Mouse (Mus musculus) embryonic facial prominence, embryonic 14.5 days (tissue): ENCODE measurements around the gene Exoc3l. TPM values are rescaled to one million over a fixed set of nuclear protein-coding genes. Genes with fewer than 3 reads are reported as not detected.

Source experiments
- ATAC-seq: fragments of 200-750 bp; cut with Nextera tagmentation; 2 replicates; pipeline ENCODE4 v1.8.0; 2017; ENCODE audit warnings: low read depth, moderate number of reproducible peaks, moderate TSS enrichment
- DNase-seq: peaks from one replicate; pipeline ENCODE4 v3.0.0-alpha.2; 2015; ENCODE audit warnings: low spot score
- H3K27ac ChIP-seq: fragments of 300-500 bp; sonication (generic); replicated peaks from 2 replicates; pipeline ENCODE4 v1.5.1; 2014; ENCODE audit warnings: low read depth, mild to moderate bottlenecking, low read length, moderate library complexity
- H3K27me3 ChIP-seq: fragments of 300-500 bp; sonication (generic); replicated peaks from 2 replicates; pipeline ENCODE4 v1.6.1; 2014; ENCODE audit warnings: low read length; ENCODE audit not compliant: control insufficient read depth, insufficient read depth
- H3K36me3 ChIP-seq: fragments of 300-500 bp; sonication (generic); 2 replicates; pipeline ENCODE4 v1.6.1; 2014; ENCODE audit warnings: low read length, mixed read lengths; ENCODE audit not compliant: control insufficient read depth, insufficient read depth
- H3K4me1 ChIP-seq: fragments of 300-500 bp; sonication (generic); 2 replicates; pipeline ENCODE4 v1.6.1; 2014; ENCODE audit warnings: antibody characterized with exemption, low read length; ENCODE audit not compliant: control insufficient read depth, insufficient read depth
- H3K4me2 ChIP-seq: fragments of 300-500 bp; sonication (generic); 2 replicates; pipeline ENCODE4 v1.6.1; 2014; ENCODE audit warnings: low read depth, mild to moderate bottlenecking, low read length, moderate library complexity, mixed read lengths
- H3K4me3 ChIP-seq: fragments of 300-500 bp; sonication (generic); 2 replicates; pipeline ENCODE4 v1.5.1; 2014; ENCODE audit warnings: low read depth, mild to moderate bottlenecking, low read length
- H3K9ac ChIP-seq: fragments of 300-500 bp; sonication (generic); 2 replicates; pipeline ENCODE4 v1.6.1; 2014; ENCODE audit warnings: low read depth, mild to moderate bottlenecking, low read length, moderate library complexity, mixed read lengths
- H3K9me3 ChIP-seq: fragments of 300-500 bp; sonication (generic); 2 replicates; pipeline ENCODE4 v1.6.1; 2016; ENCODE audit warnings: low read length; ENCODE audit not compliant: control insufficient read depth
- WGBS: fragments of 180-500 bp; shearing (Covaris S2); extraction: QIAGEN DNeasy Blood & Tissue Kit; methylation state at CpG from one replicate; pipeline ENCODE4 v1.1.7; 2014; 5-methylcytosine and 5-hydroxymethylcytosine counted together
- polyA plus RNA-seq: library from polyadenylated mRNA; unstranded; fragments of >200 nt; fragmentation: Nextera tagmentation; extraction: Ambion mirVana; gene quantifications from 2 replicates; pipeline ENCODE4 v1.2.1, GENCODE M21; 2014

The Exoc3l gene
- 7.7 and 8.9 TPM in 2 replicates for polyA plus RNA-seq

- H3K4me2 ChIP-seq, result peak within 1 kb of the TSS; percentile 81
- 0 out of 2 replicates have a peak within 1 kb of the TSS, but pooled peaks have one; percentile 74 for H3K27ac ChIP-seq
- no peak within 1 kb of the TSS; the same call in 1 of the 2 replicates for H3K9ac ChIP-seq
- WGBS, result 69% methylated on average over 11 of the region's 11 CpGs
- H3K36me3 ChIP-seq, result peaks cover 21% of the 10 kb centered on the region
- H3K4me1 ChIP-seq, result peaks cover 15% of the 10 kb centered on the region
- ATAC-seq, result no peak
- H3K27me3 ChIP-seq, result no peaks in the 10 kb centered on the region
- H3K9me3 ChIP-seq, result no peaks in the 10 kb centered on the region
- no peak for DNase-seq
- H3K4me3 ChIP-seq, result peak within 1 kb of the TSS; percentile 96
Observed at GRCm38 (mm10) chr8:105295895-105296573, at the start of gene Exoc3l. TSS of gene Exoc3l (minus strand) at chr8:105296101.

- Histone ChIP-seq H3K9ac (peak overlapping the region; percentile 30; the same call in 1 of the 2 replicates), H3K4me3 (no peak overlapping the region), H3K4me2 (peak overlapping the region; percentile 98), H3K27me3 (no peaks in the 10 kb centered on the region), H3K9me3 (no peaks in the 10 kb centered on the region), H3K36me3 (no peaks in the 10 kb centered on the region), H3K4me1 (peaks cover 22% of the 10 kb centered on the region), H3K27ac (peak overlapping the region; percentile 28; the same call in 1 of the 2 replicates)
- 44% methylated on average over 7 of the region's 7 CpGs for WGBS
- DNase-seq, result peak; percentile 53
- no peak for ATAC-seq
Observed at GRCm38 (mm10) chr8:105345061-105345975, 49.4 kb upstream of the Exoc3l start.

GRCm38 (mm10) chr8:105343791-105344574 lies 48.1 kb upstream of the Exoc3l start:
- Histone ChIP-seq H3K9ac (no peak overlapping the region), H3K27me3 (no peaks in the 10 kb centered on the region), H3K36me3 (no peaks in the 10 kb centered on the region), H3K4me3 (no peak overlapping the region), H3K27ac (no peak overlapping the region), H3K9me3 (no peaks in the 10 kb centered on the region), H3K4me2 (0 out of 2 replicates have a peak overlapping the region, but pooled peaks have one; percentile 1), H3K4me1 (peaks cover 21% of the 10 kb centered on the region)
- DNase-seq (no peak), ATAC-seq (no peak)
- WGBS, result 64% methylated on average over 8 of the region's 8 CpGs

- no peak overlapping the region for H3K27ac ChIP-seq
- H3K36me3 ChIP-seq, result no peaks in the 10 kb centered on the region
- H3K4me1 ChIP-seq, result peaks cover 21% of the 10 kb centered on the region
- H3K9ac ChIP-seq, result no peak overlapping the region
- ATAC-seq (no peak), DNase-seq (no peak)
- 77% methylated on average over 4 of the region's 4 CpGs for WGBS
- no peaks in the 10 kb centered on the region for H3K9me3 ChIP-seq
- no peaks in the 10 kb centered on the region for H3K27me3 ChIP-seq
- H3K4me2 ChIP-seq, result no peak overlapping the region
- H3K4me3 ChIP-seq, result no peak overlapping the region
Observed at GRCm38 (mm10) chr8:105342768-105343167, 46.9 kb upstream of the Exoc3l start.

- H3K9ac ChIP-seq, result no peak overlapping the region
- ATAC-seq (no peak), DNase-seq (peak; percentile 52)
- no peaks in the 10 kb centered on the region for H3K9me3 ChIP-seq
- peaks cover 16% of the 10 kb centered on the region for H3K4me1 ChIP-seq
- 21% methylated on average over 7 of the region's 8 CpGs for WGBS
- H3K4me3 ChIP-seq, result no peak overlapping the region
- peaks cover 8% of the 10 kb centered on the region for H3K36me3 ChIP-seq
- no peak overlapping the region for H3K27ac ChIP-seq
- H3K27me3 ChIP-seq, result no peaks in the 10 kb centered on the region
- H3K4me2 ChIP-seq, result no peak overlapping the region
Observed at GRCm38 (mm10) chr8:105341399-105341798, 45.5 kb upstream of the Exoc3l start.

GRCm38 (mm10) chr8:105339886-105340635 lies 44.2 kb upstream of the Exoc3l start:
- Histone ChIP-seq H3K9me3 (no peaks in the 10 kb centered on the region), H3K4me1 (peaks cover 2% of the 10 kb centered on the region; the same call in 1 of the 2 replicates), H3K9ac (no peak overlapping the region), H3K27me3 (no peaks in the 10 kb centered on the region), H3K36me3 (peaks cover 19% of the 10 kb centered on the region), H3K4me2 (no peak overlapping the region), H3K4me3 (no peak overlapping the region), H3K27ac (no peak overlapping the region)
- no peak for DNase-seq
- WGBS, result 80% methylated on average over 6 of the region's 6 CpGs
- ATAC-seq, result no peak

GRCm38 (mm10) chr8:105338992-105339391 lies 43.1 kb upstream of the Exoc3l start:
- Histone ChIP-seq H3K9me3 (no peaks in the 10 kb centered on the region), H3K27ac (no peak overlapping the region), H3K4me3 (no peak overlapping the region), H3K27me3 (no peaks in the 10 kb centered on the region), H3K36me3 (peaks cover 29% of the 10 kb centered on the region), H3K4me2 (no peak overlapping the region), H3K4me1 (no peaks in the 10 kb centered on the region; the same call in 1 of the 2 replicates), H3K9ac (peak overlapping the region; percentile 49; the same call in 1 of the 2 replicates)
- no peak for ATAC-seq
- DNase-seq, result no peak
- WGBS, result 23% methylated on average over 4 of the region's 4 CpGs
